Mouse (Mus musculus) kidney, adult 2 months (tissue): ENCODE data around the gene Pld1.

Experiments used
- CTCF ChIP-seq: fragments of 200-500 bp; conservative IDR thresholded peaks from 2 replicates; pipeline ENCODE4 v1.5.1; 2011; ENCODE audit warnings: low read depth, mild to moderate bottlenecking, control low read depth, low read length, moderate library complexity, mixed read lengths; ENCODE audit not compliant: insufficient read depth, insufficient read length
- POLR2A ChIP-seq: fragments of 200-500 bp; IDR thresholded peaks from one replicate; pipeline ENCODE4 v1.6.1; 2011; ENCODE audit warnings: low read depth, low read length, control low read depth

- no peak for TF ChIP-seq POLR2A
- TF ChIP-seq CTCF, result peak; percentile 31; the same call in 1 of the 2 replicates
These were observed 36.6 kb upstream of the Pld1 start for GRCm38 (mm10) chr3:27901846-27902245.
